Mouse (Mus musculus): Measurements from ENCODE around the gene Gm20388.

The Gm20388 gene

DNA sequence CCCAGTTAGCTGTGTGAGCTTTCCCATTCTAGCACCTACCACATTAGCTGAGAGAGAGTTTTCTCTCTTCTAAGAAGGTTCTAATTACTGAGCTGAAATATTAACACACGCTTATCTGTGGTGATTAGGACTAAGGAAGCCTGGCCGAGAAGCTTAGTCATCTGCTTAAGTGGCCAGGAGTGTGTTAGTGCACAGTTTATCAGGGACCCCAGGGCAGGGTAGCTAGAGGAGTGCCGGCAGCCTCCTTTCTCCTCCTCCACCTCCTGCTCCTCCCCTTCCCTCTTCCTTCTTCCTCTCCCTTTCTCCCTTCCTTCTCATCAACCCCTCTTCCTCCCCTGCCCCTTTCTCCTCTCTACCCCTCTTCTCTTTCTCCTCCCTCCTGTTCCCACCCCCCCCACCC lies 4339.6 kb downstream of the Gm20388 start:
- no peak for DNase-seq (ENCODE audit: low spot score)

DNA sequence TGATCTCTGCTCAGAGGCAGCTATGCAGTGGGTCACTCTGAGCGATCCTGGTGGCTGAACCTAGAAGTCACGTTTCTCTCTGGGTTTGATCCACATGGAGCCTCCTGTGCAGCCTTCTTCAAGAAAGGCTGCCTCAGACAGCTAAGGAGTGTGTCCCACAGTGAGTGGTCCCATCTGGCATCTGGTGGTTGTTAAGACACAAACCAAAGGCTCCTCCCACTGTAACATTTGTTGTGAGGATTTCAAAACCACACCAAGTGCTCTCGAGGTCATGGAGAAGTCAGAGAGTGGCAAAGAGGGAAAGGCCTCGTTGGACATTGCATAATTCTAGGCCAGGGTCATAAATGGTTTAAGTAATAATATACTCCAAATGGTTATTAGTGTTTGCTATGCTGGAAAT lies 4340.1 kb downstream of the Gm20388 start:
- no peak for DNase-seq (ENCODE audit: low spot score)

DNA sequence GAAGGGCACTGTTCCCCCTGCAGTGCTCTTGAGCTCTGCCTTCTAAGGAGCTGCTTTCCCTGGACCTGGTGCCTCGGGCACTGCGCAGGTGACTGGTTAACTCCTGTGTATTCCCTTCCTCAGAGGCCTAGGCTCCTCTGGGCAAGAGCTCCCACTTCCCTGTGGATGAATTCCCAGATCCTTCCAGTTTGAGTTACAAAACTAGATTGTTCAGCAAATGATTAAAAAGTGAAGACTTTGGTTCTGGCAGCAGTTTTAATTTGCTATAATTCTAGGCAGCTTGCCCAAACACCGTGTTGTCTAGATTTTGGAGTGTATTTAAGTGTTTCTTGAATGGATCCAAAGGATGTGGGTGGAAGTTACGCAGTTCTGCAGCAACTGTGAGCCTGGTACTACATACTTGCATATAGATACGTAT lies 4341.9 kb downstream of the Gm20388 start:
- DNase-seq (ENCODE audit: low spot score), result no peak

DNA sequence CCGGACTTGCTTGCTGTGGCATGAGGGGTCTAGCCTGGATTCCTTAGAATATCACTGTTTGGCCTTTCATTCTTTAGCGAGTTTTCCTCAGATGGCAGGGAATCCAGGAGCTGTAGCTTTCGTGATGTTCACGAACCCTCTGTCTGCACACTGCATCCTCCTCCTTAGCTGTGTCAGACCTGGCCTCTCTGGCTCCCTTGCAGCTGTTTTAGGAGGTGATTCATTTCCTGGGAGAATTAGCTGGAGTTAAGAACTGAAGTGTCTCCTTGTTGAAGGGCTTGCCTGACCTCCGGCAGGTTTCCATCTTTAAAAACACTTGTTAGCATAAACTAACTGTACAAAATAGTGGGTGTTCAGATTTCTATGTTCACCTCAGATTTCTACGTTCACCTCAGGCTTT lies 4343.3 kb downstream of the Gm20388 start:
- no peak for DNase-seq (ENCODE audit: low spot score)

DNA sequence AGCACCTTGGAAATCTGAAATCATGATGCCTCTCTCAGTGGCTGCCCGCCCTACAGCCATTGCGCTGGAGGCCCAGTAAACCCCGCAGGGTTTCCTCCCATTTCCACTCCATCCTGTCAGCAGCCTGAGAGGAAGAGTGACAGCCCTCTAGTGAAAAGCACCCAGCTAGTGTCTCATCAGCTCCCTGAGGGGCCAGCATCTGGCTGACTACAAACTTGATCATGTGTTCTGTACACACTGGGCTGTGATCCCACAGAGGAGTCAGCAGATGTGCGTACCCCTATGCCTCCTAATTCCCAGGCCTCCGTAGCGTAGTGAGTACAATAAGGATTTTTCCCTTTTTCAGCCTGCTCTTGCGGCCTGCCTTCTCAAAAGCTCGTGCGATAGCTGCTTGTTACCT lies 4346.2 kb downstream of the Gm20388 start:
- DNase-seq (ENCODE audit: low spot score), result no peak

DNA sequence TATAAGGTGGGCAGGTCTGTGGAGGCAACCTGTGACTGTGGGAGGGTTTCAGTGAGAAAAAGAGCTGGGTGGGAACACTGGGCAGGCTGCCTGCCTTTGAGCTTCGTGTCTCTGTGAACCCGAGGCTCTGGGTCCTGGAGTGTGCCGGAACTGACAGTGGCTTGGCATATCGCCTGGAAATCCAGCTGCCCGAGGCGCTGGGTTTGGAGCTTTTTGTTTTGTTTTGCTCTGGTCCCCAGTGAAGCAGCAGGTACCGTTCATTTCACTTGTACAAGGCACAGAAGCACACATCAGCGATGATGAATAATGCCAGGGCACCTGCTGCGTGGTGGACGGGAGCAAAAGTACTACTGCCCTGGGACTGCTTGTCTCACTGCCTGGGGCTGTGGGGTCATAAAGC lies 4346.7 kb downstream of the Gm20388 start:
- no peak for DNase-seq (ENCODE audit: low spot score)

DNA sequence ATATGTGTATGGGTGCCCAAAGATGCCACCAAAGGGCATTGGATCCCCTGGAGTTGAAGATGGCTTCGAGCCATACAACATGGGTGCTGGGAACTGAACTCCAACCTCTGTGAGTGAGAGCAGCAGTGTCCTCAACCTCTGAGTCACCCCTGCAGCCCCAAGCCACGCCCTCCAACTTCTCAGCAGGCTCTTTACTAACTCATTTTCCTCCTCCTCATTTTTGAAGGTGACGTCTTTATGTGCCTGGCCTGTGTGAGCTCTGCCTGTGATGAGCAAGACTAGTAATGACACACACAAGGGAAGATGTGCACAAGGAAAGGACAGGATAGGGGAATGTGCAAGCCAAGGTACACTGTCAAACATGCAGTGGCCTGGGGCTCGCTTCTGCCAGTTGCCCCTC lies 4348.5 kb downstream of the Gm20388 start:
- peak; percentile 32 for DNase-seq (ENCODE audit: low spot score)

DNA sequence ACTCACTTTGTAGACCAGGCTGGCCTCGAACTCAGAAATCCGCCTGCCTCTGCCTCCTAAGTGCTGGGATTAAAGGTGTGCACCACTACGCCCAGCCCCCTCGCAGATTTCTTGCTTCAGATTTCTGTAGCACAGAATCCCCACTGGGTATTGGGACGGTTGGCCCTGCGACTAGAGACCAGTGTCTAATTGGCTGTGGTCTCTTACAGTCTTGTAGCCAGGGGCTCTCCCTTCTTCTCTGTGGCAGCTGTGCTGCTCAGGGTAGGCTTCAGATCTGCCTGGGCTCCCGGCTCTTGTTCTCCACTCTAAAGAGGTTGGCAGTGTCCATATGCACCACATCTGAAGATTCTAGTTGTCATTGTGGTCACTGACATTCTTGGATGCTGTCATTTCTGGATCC lies 4349.3 kb downstream of the Gm20388 start:
- DNase-seq (ENCODE audit: low spot score), result no peak

DNA sequence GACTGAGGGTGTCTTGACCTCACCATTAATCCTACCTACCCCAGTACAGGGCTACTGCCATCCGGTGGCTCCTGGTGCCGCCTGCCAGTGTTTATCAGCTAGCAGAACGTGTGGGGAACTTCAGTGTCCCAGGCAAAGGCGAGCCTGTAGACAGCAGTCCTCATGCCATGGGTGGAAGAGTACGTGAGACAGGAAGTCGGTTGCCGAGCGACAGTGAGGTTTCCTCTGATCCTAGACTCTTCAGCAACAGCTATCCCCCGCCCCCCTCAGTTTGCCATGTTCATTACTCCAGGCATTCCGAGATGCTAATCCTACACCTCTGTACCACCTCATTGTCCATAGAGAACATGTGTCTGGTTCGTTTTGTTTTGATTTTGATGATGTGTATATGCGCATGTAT lies 4349.7 kb downstream of the Gm20388 start:
- DNase-seq (ENCODE audit: low spot score), result peak; percentile 50

DNA sequence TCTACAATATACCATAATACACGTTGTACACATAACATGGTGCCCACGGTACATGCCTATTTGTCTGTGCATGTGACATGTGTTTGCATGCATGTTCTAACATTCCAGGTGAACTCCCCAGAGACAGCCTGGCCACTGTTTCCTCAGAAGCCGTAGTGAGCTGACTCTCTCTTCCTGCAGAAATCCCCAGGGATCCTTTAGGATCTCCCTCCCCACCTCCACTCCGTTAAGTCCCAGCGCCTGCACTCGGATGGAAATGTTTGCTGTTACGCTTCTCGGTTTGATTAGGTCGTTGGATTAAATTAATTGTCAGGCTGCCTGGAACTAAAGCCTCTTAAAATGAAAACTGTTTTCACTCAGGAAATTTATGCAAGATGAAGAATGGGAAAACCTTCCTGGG lies 4352.4 kb downstream of the Gm20388 start:
- no peak for DNase-seq (ENCODE audit: low spot score)

DNA sequence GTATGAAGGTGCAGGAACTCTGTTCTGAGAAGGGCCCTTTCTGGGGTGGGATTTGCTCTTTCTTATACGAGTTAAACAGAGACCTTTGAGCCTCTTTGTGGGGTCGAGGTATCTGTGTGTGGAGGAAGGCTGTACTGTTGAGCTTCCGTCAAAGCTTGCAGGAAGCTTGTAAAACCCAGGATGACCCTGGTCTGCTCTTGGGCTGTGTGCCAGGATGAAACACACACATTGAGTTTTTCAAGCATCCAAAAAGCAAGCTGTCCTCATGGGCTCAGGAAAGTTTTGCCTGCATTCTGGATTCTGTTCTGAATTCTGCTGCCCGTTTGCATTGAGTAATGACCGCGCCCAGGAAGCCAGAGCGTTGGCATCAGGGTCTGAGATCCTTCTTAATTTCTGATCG lies 4353.4 kb downstream of the Gm20388 start:
- no peak for DNase-seq (ENCODE audit: low spot score)

DNA sequence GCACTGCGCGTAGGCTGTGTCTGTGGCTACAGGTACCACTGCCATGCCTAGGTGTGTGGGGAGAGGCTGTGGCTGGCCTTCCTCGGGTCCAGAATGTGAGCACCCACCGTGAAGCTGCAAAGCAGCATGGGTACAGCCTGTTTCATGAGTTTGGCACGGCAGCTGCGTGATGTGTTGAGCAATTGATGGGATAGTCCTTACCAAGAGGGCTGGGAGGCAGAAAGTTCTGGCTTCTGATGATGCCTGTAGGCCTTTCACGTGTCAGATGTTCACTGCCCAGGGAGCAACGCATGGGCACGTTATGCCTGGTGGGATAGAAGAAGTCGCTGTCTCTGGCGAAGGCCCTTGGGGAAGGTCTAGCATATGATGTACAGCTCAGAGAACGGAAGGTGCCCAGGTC lies 4354.0 kb downstream of the Gm20388 start:
- no peak for DNase-seq (ENCODE audit: low spot score)

DNA sequence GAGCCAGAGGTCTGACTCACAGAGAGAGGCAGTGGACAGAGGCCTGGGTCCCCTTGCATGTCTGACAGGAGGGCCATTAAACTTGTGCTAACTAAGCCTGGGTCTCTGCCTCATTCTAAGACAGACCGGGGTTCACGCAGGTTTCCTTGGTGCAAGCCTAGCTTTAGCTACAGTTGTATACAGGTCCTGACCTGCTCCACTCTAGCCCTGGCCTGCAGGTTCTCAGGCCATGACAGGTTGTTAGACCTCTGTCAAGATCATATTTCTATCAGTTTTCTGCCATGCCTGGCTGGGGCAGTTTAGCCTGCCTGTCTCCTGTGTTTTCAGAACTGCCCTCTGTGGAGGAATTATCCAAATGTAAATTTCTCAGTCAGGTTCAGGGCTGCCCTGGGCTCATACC lies 4354.5 kb downstream of the Gm20388 start:
- DNase-seq (ENCODE audit: low spot score), result no peak

DNA sequence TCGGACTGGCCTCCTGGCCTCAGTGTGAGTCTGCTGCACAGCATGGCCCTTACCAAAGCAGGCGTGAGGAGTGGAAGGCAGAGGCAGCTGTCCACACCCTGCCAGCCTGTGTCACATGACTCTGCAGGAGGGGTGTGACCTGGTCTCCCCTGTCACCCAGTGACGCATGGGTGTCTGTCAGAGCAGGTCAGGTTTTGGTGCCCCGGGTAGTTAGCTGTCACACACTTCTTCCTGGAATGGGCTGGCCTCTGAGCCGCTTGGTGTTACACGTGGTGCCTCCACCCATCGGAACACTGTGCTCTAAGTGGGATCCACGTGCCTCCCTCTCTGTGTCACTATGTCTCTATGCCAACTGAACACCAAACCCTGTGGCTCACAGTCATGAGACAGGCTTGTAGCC lies 4355.2 kb downstream of the Gm20388 start:
- DNase-seq (ENCODE audit: low spot score), result peak; percentile 81

DNA sequence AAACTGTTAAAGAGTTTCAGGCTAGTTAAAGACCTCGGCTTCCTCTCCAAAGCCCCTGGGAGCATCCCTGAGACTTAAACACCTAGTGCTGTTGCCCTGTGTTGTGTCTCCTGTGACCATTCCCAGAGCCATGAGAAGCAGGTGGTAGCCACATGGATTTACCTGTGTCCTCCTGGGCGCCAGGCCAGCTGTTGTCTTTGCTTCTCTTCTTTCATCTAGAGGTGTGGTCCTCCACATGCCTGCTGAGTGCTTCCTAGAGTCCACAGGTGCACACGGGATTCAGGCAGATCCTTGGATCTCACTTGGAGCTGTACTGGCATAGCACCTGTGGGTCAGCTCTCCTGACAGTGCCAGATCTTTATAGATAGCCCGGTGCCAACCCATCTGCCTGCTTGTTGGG lies 4356.6 kb downstream of the Gm20388 start:
- DNase-seq (ENCODE audit: low spot score), result no peak

DNA sequence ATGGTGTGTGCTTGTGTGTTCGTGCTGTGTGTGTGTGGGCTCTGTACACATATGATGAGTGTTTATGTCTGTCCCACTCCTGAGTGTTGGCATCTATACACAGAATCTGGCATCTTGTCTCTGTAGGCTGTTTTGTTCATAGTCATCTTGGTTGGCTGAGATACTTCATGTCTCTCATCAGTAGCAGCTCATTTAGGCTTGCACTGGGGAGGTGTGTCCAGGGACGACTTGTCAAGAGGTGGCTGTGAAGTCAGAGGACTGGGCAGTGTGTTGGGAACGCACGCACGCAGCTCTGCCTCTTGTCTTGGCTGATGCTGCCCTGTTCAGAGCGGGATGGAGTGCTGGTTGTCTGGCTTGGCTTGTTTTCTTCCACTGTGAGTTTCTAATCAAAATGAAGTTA lies 4359.9 kb downstream of the Gm20388 start:
- DNase-seq (ENCODE audit: low spot score), result no peak

DNA sequence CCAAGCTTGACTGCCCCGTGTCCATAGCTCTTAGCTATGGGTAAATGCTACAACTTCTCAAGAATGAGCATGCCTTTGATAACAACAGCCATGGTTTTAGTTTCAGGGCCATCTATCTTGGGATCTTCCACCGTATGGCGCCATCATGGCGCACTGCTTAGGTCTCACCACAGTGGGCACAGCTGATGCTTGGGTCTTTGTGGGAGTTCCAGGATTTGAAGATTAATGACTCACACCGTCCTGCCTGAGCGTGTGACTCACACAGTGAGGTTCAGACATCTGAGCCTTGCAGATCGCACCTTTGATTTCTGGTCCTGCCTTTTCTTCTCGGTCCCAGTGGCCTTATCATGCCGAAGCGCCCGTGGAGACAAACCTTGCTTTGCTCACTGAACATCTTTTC lies 4360.3 kb downstream of the Gm20388 start:
- peak; percentile 67 for DNase-seq (ENCODE audit: low spot score)

DNA sequence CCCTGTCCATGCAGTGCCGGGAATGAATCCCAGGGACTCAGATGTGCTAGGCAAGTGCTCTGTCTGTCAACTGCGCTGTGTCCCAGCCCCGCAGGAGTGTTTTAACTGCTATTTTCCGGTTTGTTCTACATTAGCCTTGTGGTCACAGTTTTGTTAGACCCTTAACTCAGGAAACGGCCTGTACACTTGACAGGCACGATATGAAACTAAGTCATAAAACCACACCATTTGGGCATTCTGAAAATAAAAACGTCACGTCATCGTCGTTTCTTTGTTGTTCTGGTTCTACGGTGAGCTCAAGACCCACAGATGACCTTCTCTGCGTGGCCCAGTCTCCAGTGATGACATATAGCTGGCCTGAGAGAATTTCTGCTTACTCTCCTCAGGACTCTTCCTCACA lies 4360.9 kb downstream of the Gm20388 start:
- DNase-seq (ENCODE audit: low spot score), result no peak

DNA sequence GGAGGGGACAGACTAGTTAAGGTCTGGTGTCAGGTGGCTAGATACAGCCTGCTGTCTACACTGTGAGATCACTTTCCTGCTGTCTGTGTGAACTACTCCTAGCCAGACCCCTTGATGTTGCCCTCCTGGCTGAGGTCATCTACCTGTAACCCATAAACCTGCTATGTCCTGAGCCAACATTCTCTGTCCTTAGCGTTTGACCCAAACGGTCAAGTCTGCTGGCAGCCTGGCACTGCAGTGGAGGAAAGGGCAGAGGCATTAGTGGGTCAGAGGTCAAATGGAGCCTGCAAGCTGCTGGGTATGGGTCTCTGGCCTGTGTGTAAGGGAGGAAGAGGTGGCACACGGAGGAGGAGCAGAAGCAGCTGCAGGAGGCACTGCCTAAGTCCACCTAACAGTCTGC lies 4362.2 kb downstream of the Gm20388 start:
- no peak for DNase-seq (ENCODE audit: low spot score)

DNA sequence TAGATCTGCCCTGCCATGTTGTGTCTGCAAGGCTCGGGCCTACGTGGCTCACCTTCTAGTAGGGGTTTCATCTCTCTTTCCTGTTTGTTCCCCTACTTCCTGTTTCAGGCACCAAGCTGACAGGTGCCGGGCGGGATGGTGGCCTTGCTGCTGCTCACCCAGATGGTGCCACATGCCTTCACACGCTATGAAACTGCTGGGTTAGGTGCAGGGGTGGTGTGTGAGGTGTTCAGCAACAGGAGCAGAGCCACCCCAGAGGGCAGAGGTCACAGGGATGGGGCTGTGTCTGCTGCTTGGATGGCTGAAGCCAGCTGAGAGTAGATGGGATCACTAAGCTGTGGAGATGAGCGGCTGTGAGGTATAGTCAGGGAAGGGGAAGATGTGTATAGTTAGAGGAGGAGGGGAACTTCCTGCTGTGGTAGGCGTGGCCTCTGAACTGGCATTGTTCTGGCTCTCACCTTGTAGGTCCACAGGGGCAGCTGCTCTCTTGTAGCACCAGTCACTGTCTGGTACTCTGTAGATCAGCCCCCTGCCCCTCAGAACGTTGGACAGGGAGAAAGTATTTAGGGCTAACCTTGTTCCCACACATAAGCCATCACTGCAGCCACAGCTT lies 4363.1 kb downstream of the Gm20388 start:
- peak; percentile 78 for DNase-seq (ENCODE audit: low spot score)

DNA sequence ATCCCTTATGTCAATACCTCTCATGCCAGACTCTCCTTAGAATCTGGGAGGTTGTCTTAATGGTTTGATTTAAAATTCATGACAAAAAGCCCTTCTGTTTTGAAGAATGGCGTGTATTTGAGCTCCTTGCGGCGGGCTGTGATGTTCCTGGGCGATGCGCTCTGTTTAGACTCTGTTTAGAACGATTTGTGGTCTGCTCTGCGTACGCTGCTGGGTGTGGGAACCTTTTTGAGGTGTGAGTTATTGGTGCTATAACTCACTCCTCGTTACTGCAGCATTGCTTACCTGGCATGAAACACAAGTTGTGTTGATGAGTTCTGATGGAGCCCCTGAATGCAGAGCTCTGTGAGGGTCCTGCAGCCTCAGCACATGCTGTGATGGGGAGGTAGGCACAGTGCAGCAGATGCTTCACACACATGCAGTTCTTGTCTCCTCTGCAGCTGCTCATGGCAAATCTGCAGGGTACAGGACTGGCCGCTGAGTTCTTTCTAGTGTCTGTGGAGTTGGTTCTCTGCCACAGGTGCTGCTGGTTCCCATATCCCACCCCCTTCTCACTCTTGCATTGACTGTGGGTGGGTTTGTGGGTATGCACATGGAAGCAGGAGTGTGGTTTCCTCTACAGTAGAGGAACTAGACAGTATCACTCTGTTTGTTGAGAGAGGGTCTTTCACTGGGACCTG lies 4363.9 kb downstream of the Gm20388 start:
- DNase-seq (ENCODE audit: low spot score), result peak; percentile 81

DNA sequence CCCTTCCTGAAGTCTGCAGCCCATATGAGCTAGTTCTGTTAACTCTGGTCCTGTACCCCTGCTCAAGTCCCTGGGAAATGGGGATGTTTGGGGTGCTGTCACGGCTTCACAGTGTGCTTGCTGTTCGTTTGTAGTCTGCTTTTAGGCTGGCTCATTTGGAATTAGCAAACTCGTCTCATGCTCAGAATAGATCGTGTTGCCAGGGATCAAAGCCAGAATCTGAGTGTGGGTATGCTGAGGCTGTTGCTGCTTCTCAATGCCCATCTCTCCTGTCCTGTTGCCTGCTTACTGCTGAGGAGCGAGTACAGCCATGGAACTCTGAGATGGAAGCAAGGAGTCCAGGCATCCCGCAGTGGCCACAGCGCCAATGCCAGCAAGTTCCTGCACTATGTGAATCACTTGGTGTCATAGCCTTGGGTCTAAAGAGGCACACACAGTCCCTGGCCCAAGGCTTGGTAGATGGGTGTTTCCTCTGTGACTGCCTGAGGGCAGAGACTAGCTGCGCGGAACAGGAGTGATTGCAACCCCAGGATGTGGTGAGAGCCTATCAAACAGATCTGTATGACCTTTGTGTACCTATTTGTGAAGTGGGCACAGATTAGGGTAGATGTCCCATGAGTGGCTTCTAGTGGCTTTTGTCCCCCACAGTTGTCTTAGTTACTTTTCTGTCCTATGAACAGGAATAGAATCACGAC lies 4364.9 kb downstream of the Gm20388 start:
- peak; percentile 73 for DNase-seq (ENCODE audit: low spot score)

All from T-cell, adult 2 months (primary cell).